17 mouse cellular contexts compared by ENCODE assay signal in the genomic region with DNA sequence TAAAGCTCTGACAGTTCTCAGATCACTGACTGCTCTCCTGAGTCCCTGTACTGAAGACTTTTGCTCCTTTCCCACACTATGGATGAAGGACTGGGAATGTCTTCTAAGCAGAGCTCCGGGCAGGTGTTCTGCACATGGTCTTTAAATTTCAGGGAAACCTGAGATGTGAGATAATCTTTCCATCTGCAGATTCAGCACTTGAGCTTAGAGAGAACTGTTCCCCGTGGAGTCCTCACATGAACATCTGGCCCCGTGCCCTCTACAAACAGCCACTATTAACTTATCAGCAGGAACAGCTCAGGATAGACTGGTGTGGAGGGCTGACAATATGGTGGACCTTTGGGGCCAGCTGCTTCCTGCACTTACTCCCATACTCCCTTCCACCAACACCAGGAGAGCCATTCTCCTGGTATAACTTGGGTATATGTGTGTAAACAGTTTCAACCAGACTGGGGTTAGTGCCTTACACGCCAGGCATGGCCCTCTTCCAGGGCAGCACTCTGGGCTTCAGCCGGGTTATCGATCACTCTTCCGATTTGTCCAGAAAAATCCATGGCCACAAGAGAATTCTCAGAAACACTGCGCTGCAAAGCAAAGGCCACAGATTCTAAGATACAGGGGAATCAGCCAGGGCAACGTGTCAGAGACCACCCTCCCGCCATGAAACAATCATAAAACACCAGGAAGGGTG. TPM values are rescaled to one million over a fixed set of nuclear protein-coding genes. Genes with fewer than 3 reads are reported as not detected.
A peak's percentile ranks its signal among the peaks of the same experiment; 100 is the strongest.
DNase-seq lines count a peak whose midpoint lies in the region; ATAC-seq and TF ChIP-seq lines count a peak whose summit lies in the region.
"Had no signal": no experiment of that assay in that cellular context is flagged by ENCODE, and none has a peak within 500 bp of the region (broad histone marks: within the 10 kb centered on the region; RNA-seq: fewer than 3 reads in every experiment).

No protein-coding gene starts in this region.

- 93% methylated on average over 10 of the region's 10 CpGs for WGBS in forebrain, embryonic 10.5 days
- 93% methylated on average over 10 of the region's 10 CpGs for WGBS in forebrain, postnatal 0 days
- 79% methylated on average over 10 of the region's 10 CpGs for WGBS in heart, embryonic 16.5 days
- 74% methylated on average over 10 of the region's 10 CpGs for WGBS in embryonic facial prominence, embryonic 11.5 days
- WGBS in limb, embryonic 14.5 days, result 62% methylated on average over 10 of the region's 10 CpGs
- 81% methylated on average over 10 of the region's 10 CpGs for WGBS in intestine, embryonic 16.5 days

- no peaks in the 10 kb centered on the region for H3K9me3 ChIP-seq in forebrain, embryonic 10.5 days
- H3K9me3 ChIP-seq in forebrain, postnatal 0 days (ENCODE audit: low read length), result no peaks in the 10 kb centered on the region
- no peaks in the 10 kb centered on the region for H3K9me3 ChIP-seq in heart, embryonic 16.5 days (replicated peaks; ENCODE audit: control insufficient read depth, low read length)
- no peaks in the 10 kb centered on the region for H3K9me3 ChIP-seq in embryonic facial prominence, embryonic 11.5 days (replicated peaks; ENCODE audit: control insufficient read depth, low read length)
- H3K9me3 ChIP-seq in limb, embryonic 14.5 days (ENCODE audit: control insufficient read depth, low read length), result no peaks in the 10 kb centered on the region
- H3K9me3 ChIP-seq in intestine, embryonic 16.5 days (ENCODE audit: control insufficient read depth, low read length), result no peaks in the 10 kb centered on the region
- H3K9me3 ChIP-seq: forebrain, embryonic 12.5 days; neural tube, embryonic 12.5 days had no signal

- ATAC-seq in forebrain, postnatal 0 days, result no peak
- ATAC-seq in heart, embryonic 16.5 days (replicated peaks; ENCODE audit: extremely low read depth, insufficient read depth, low FRiP score), result no peak
- ATAC-seq in embryonic facial prominence, embryonic 11.5 days (replicated peaks; ENCODE audit: insufficient number of reproducible peaks, low FRiP score, low TSS enrichment, low read depth), result peak; percentile 55; the same call in 1 of the 2 replicates
- ATAC-seq in limb, embryonic 14.5 days (ENCODE audit: low FRiP score, low read depth), result peak; percentile 89
- ATAC-seq in intestine, embryonic 16.5 days, result no peak
- ATAC-seq: Patski had no signal

- TF ChIP-seq CTCF in forebrain, postnatal 0 days (IDR thresholded peaks at IDR 0.05; ENCODE audit: low read depth), result no peak

- peaks cover 97% of the 10 kb centered on the region for H3K36me3 ChIP-seq in forebrain, embryonic 10.5 days (replicated peaks)
- H3K36me3 ChIP-seq in forebrain, postnatal 0 days (ENCODE audit: insufficient read depth), result peaks cover 14% of the 10 kb centered on the region; the same call in 1 of the 2 replicates
- peaks cover 76% of the 10 kb centered on the region for H3K36me3 ChIP-seq in heart, embryonic 16.5 days (ENCODE audit: control insufficient read depth, insufficient read depth)
- peaks cover 13% of the 10 kb centered on the region for H3K36me3 ChIP-seq in embryonic facial prominence, embryonic 11.5 days (replicated peaks; ENCODE audit: control insufficient read depth, insufficient read depth, low read depth, low read length)
- H3K36me3 ChIP-seq in limb, embryonic 14.5 days (ENCODE audit: control insufficient read depth, insufficient read depth, low read length), result peaks cover 88% of the 10 kb centered on the region
- H3K36me3 ChIP-seq in intestine, embryonic 16.5 days (ENCODE audit: control insufficient read depth, insufficient read depth, low read length), result peaks cover 7% of the 10 kb centered on the region; the same call in 1 of the 2 replicates

- no peak overlapping the region for H3K9ac ChIP-seq in forebrain, postnatal 0 days
- no peak overlapping the region for H3K9ac ChIP-seq in heart, embryonic 16.5 days (ENCODE audit: low read length)
- H3K9ac ChIP-seq in embryonic facial prominence, embryonic 11.5 days (replicated peaks; ENCODE audit: low read length), result no peak overlapping the region
- no peak overlapping the region for H3K9ac ChIP-seq in limb, embryonic 14.5 days (ENCODE audit: low read depth, low read length, severe bottlenecking)
- no peak overlapping the region for H3K9ac ChIP-seq in intestine, embryonic 16.5 days (ENCODE audit: low read depth, low read length)
- H3K9ac ChIP-seq: forebrain, embryonic 12.5 days; neural tube, embryonic 12.5 days had no signal

- TF ChIP-seq POLR2A in limb, embryonic 14.5 days (IDR thresholded peaks at IDR 0.05; ENCODE audit: borderline replicate concordance, extremely low read depth, insufficient read depth, insufficient read length), result no peak

- peak; percentile 14 for DNase-seq in forebrain, embryonic 10.5 days (ENCODE audit: extremely low spot score, low spot score)
- no peak for DNase-seq in forebrain, postnatal 0 days
- DNase-seq in heart, postnatal 4 days, result no peak
- DNase-seq in embryonic facial prominence, embryonic 11.5 days (ENCODE audit: low spot score), result peak; percentile 44
- peak; percentile 79 for DNase-seq in limb, embryonic 14.5 days (ENCODE audit: low spot score)
- DNase-seq in cerebellum, postnatal 4 days (ENCODE audit: low spot score in 2 of 2), result no peak
- DNase-seq: cerebellum, adult 11 months; heart, adult 2 months; left cerebral cortex, postnatal 4 days; lung, postnatal 10 days; right cerebral cortex, postnatal 4 days; thymus, adult 18-20 months had no signal

- H3K4me1 ChIP-seq in forebrain, embryonic 10.5 days, result peaks cover 26% of the 10 kb centered on the region
- no peaks in the 10 kb centered on the region for H3K4me1 ChIP-seq in forebrain, postnatal 0 days (ENCODE audit: insufficient read depth)
- peaks cover 26% of the 10 kb centered on the region for H3K4me1 ChIP-seq in heart, embryonic 16.5 days (ENCODE audit: control insufficient read depth, insufficient read depth, low read length)
- H3K4me1 ChIP-seq in embryonic facial prominence, embryonic 11.5 days (ENCODE audit: control insufficient read depth, insufficient read depth, low read length), result peaks cover 2% of the 10 kb centered on the region; the same call in 1 of the 2 replicates
- H3K4me1 ChIP-seq in limb, embryonic 14.5 days (ENCODE audit: control insufficient read depth, insufficient read depth, low read length), result peaks cover 6% of the 10 kb centered on the region; the same call in 1 of the 2 replicates
- H3K4me1 ChIP-seq in intestine, embryonic 16.5 days (ENCODE audit: control insufficient read depth, insufficient read depth, low read length), result peaks cover under 1% of the 10 kb centered on the region; the same call in 1 of the 2 replicates

- H3K4me3 ChIP-seq in forebrain, embryonic 10.5 days, result no peak overlapping the region
- H3K4me3 ChIP-seq in forebrain, postnatal 0 days (ENCODE audit: low read depth, low read length), result no peak overlapping the region
- H3K4me3 ChIP-seq in heart, embryonic 16.5 days (ENCODE audit: low read length), result no peak overlapping the region
- no peak overlapping the region for H3K4me3 ChIP-seq in embryonic facial prominence, embryonic 11.5 days (ENCODE audit: low read depth, low read length)
- H3K4me3 ChIP-seq in limb, embryonic 14.5 days (replicated peaks; ENCODE audit: low read length), result no peak overlapping the region
- no peak overlapping the region for H3K4me3 ChIP-seq in intestine, embryonic 16.5 days (ENCODE audit: low read length)
- H3K4me3 ChIP-seq: forebrain, embryonic 12.5 days; heart, adult 2 months; neural tube, embryonic 12.5 days had no signal

- no peak overlapping the region for H3K4me2 ChIP-seq in forebrain, postnatal 0 days (ENCODE audit: low read depth)
- no peak overlapping the region for H3K4me2 ChIP-seq in heart, embryonic 16.5 days (ENCODE audit: low read depth, low read length)
- H3K4me2 ChIP-seq in embryonic facial prominence, embryonic 11.5 days (ENCODE audit: low read depth, low read length), result no peak overlapping the region
- H3K4me2 ChIP-seq in limb, embryonic 14.5 days (replicated peaks; ENCODE audit: low read depth, low read length, severe bottlenecking), result no peak overlapping the region
- no peak overlapping the region for H3K4me2 ChIP-seq in intestine, embryonic 16.5 days (ENCODE audit: low read depth, low read length)
- H3K4me2 ChIP-seq: forebrain, embryonic 12.5 days; neural tube, embryonic 12.5 days had no signal

- H3K27ac ChIP-seq in forebrain, embryonic 10.5 days, result no peak overlapping the region
- H3K27ac ChIP-seq in forebrain, postnatal 0 days (ENCODE audit: low read depth, low read length), result no peak overlapping the region
- H3K27ac ChIP-seq in heart, embryonic 16.5 days (ENCODE audit: low read length), result peak overlapping the region; percentile 46
- no peak overlapping the region for H3K27ac ChIP-seq in embryonic facial prominence, embryonic 11.5 days (replicated peaks; ENCODE audit: low read depth, low read length)
- peak overlapping the region; percentile 50; the same call in 1 of the 2 replicates for H3K27ac ChIP-seq in limb, embryonic 14.5 days (replicated peaks; ENCODE audit: low read depth, low read length)
- no peak overlapping the region for H3K27ac ChIP-seq in intestine, embryonic 16.5 days (ENCODE audit: low read length)
- H3K27ac ChIP-seq: forebrain, embryonic 12.5 days; heart, adult 2 months; neural tube, embryonic 12.5 days had no signal

- H3K27me3 ChIP-seq in forebrain, embryonic 10.5 days (ENCODE audit: poor library complexity, severe bottlenecking), result peaks cover 45% of the 10 kb centered on the region
- no peaks in the 10 kb centered on the region for H3K27me3 ChIP-seq in forebrain, postnatal 0 days (ENCODE audit: insufficient read depth, low read length)
- H3K27me3 ChIP-seq in heart, embryonic 16.5 days (ENCODE audit: control insufficient read depth, insufficient read depth, low read length), result no peaks in the 10 kb centered on the region
- H3K27me3 ChIP-seq in embryonic facial prominence, embryonic 11.5 days (ENCODE audit: control insufficient read depth, insufficient read depth, low read length), result no peaks in the 10 kb centered on the region
- H3K27me3 ChIP-seq in limb, embryonic 14.5 days (ENCODE audit: control insufficient read depth, insufficient read depth, low read length), result no peaks in the 10 kb centered on the region
- H3K27me3 ChIP-seq in intestine, embryonic 16.5 days (replicated peaks; ENCODE audit: control insufficient read depth, insufficient read depth, low read length), result no peaks in the 10 kb centered on the region
- H3K27me3 ChIP-seq: neural tube, embryonic 12.5 days; Patski had no signal

RNA-seq across cellular contexts. Expression of a gene that starts 39.5 kb away (rescaled TPM):
- 5.1 and 6.0 TPM in 2 replicates for polyA plus RNA-seq in forebrain, embryonic 10.5 days (2016; fragmentation: Nextera tagmentation; extraction: Ambion mirVana)
- 7.2 and 13.6 TPM in 2 replicates for total RNA-seq in forebrain, postnatal 0 days (2014; rRNA removed)
- polyA plus RNA-seq in forebrain, postnatal 0 days (2015; fragmentation: Nextera tagmentation; extraction: Ambion mirVana), result 5.6 and 8.6 TPM in 2 replicates
- polyA plus RNA-seq in heart, embryonic 16.5 days (2015; fragmentation: Nextera tagmentation; extraction: Ambion mirVana), result 112 TPM in 2 replicates
- total RNA-seq in heart, postnatal 4 days (2021), result 10 to 100 TPM; 44.6 to 51.4 TPM
- 9.6 and 10.4 TPM in 2 replicates for polyA plus RNA-seq in embryonic facial prominence, embryonic 11.5 days (2014; fragmentation: Nextera tagmentation; extraction: Ambion mirVana)
- 10.9 and 12.6 TPM in 2 replicates for polyA plus RNA-seq in limb, embryonic 14.5 days (2012; rRNA removed)
- polyA plus RNA-seq in limb, embryonic 14.5 days (2014; fragmentation: Nextera tagmentation; extraction: Ambion mirVana), result 16.5 and 20.7 TPM in 2 replicates
- 44.0 and 44.7 TPM in 2 replicates for polyA plus RNA-seq in intestine, embryonic 16.5 days (2015; fragmentation: Nextera tagmentation; extraction: Ambion mirVana)

Comparison
In these comparisons a context has a peak if more than half of its experiments do, and no peak if none do; other contexts are left out.
1. DNase-seq: peak in forebrain, embryonic 10.5 days (single experiment), embryonic facial prominence, embryonic 11.5 days (single experiment) and limb, embryonic 14.5 days (single experiment); none in forebrain, postnatal 0 days (single experiment), heart, postnatal 4 days (single experiment) and cerebellum, postnatal 4 days (0 of 2).
2. H3K27ac ChIP-seq: peak in heart, embryonic 16.5 days (single experiment) and limb, embryonic 14.5 days (single experiment); none in forebrain, embryonic 10.5 days (single experiment), forebrain, postnatal 0 days (single experiment), embryonic facial prominence, embryonic 11.5 days (single experiment) and intestine, embryonic 16.5 days (single experiment).
3. ATAC-seq: peak in embryonic facial prominence, embryonic 11.5 days (single experiment) and limb, embryonic 14.5 days (single experiment); none in forebrain, postnatal 0 days (single experiment), heart, embryonic 16.5 days (single experiment) and intestine, embryonic 16.5 days (single experiment).